Mouse (Mus musculus) adrenal gland, postnatal 4 days (tissue): ENCODE results near the gene Nol9. TPM values are rescaled to one million over a fixed set of nuclear protein-coding genes. Genes with fewer than 3 reads are reported as not detected.

ENCODE experiments used
- DNase-seq, 2 experiments: peaks; one replicate each; pipeline ENCODE4 v3.0.0; 2021 to 2022; ENCODE audit warnings: low spot score in 2 of 2, mixed read lengths in 2 of 2
- total RNA-seq, 2 experiments: library from RNA; stranded (reverse); gene quantifications; 2 replicates each; pipeline ENCODE4 v1.2.3; 2021

Gene Nol9
- total RNA-seq, 2 experiments from 2014 or later = 22.5 to 23.4 TPM

GRCm38 (mm10) chr4:152043171-152043570 lies 4.0 kb downstream of the Nol9 start:
- DNase-seq = no peak

GRCm38 (mm10) chr4:152044609-152045008 lies 5.5 kb downstream of the Nol9 start:
- no peak for DNase-seq

GRCm38 (mm10) chr4:152062390-152063110 lies 23.4 kb downstream of the Nol9 start:
- no peak for DNase-seq

- DNase-seq = no peak
Observed at GRCm38 (mm10) chr4:152067280-152067679, 28.2 kb downstream of the Nol9 start.

GRCm38 (mm10) chr4:152068166-152068724 lies 29.1 kb downstream of the Nol9 start:
- DNase-seq = no peak

GRCm38 (mm10) chr4:152069245-152069644 lies 30.1 kb downstream of the Nol9 start:
- no peak for DNase-seq

- DNase-seq = no peak
Observed at GRCm38 (mm10) chr4:152070494-152071396, 31.6 kb downstream of the Nol9 start.

- DNase-seq = no peak
Observed at GRCm38 (mm10) chr4:152072121-152072601, 33.0 kb downstream of the Nol9 start, which contains the start of gene Plekhg5. Gene Plekhg5 (plus strand): TSS chr4:152072498.

- no peak for DNase-seq
Observed at GRCm38 (mm10) chr4:152072655-152073054, 33.5 kb downstream of the Nol9 start.

GRCm38 (mm10) chr4:152073715-152074114 lies 34.6 kb downstream of the Nol9 start:
- DNase-seq = no peak

- DNase-seq = no peak
Observed at GRCm38 (mm10) chr4:152074548-152074947, 35.4 kb downstream of the Nol9 start.

GRCm38 (mm10) chr4:152077191-152077590 lies 38.1 kb downstream of the Nol9 start:
- no peak for DNase-seq

GRCm38 (mm10) chr4:152078105-152078530 lies 39.0 kb downstream of the Nol9 start:
- DNase-seq = no peak

- no peak for DNase-seq
Observed at GRCm38 (mm10) chr4:152079261-152079660, 40.1 kb downstream of the Nol9 start.

- no peak for DNase-seq
Observed at GRCm38 (mm10) chr4:152079931-152080330, 40.8 kb downstream of the Nol9 start.

- DNase-seq = no peak
Observed at GRCm38 (mm10) chr4:152083611-152084220, 44.6 kb downstream of the Nol9 start.

- DNase-seq = no peak
Observed at GRCm38 (mm10) chr4:152084616-152085015, 45.5 kb downstream of the Nol9 start.

GRCm38 (mm10) chr4:152086505-152087210 lies 47.5 kb downstream of the Nol9 start:
- DNase-seq = no peak

- no peak for DNase-seq
Observed at GRCm38 (mm10) chr4:152087211-152088081, 48.3 kb downstream of the Nol9 start.

GRCm38 (mm10) chr4:152088133-152088532 lies 49.0 kb downstream of the Nol9 start:
- DNase-seq = no peak
